Mouse (Mus musculus): Measurements from ENCODE around the gene Fam20b.

DNA sequence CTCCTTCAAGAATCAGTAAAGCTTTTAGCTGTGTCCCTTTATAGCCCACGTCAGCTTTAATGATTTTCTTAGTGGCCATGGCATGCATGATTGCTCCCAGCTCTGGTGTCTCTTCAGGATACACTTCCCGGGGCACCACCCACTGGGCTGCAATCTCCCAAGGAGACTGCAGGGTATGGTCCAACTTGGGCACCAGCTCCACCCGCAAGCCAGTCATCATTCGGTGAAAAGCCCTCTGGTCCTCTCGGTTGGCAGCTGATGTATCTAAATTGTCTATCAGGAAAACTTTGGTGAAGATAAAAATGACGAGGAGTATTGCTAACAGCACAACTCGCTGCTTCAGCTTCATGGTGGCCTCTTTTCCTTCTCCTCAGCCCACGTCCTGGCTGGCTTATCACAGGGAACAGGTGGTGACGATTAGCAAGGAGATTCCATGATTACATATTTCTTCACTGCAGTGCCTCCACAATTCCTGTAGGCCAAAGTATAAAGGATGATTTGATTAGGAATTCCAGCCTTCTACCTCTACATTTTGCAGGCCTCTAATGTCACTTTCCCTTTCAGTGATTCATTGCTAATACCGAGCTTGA, 13.1 kb downstream of the Fam20b start:
- TF ChIP-seq CTCF (IDR thresholded peaks at IDR 0.05; ENCODE audit: borderline replicate concordance, insufficient read depth, low read depth, low read length) (no peak), POLR2A (IDR thresholded peaks at IDR 0.05; ENCODE audit: borderline replicate concordance, insufficient read depth, low read length) (no peak)

Data from cerebellum, adult 2 months (tissue).